Mouse (Mus musculus) R1 (cell line): Measurements from ENCODE around the gene Zbtb8a.
"Not testable (repeated sequence)": the region's sequence is repeated elsewhere in the genome, so short reads cannot be mapped to it uniquely, and the experiment has no call there.

Source experiments
- DNase-seq: peaks from one replicate; pipeline ENCODE4 v3.0.0-alpha.2; 2018; ENCODE audit warnings: low read depth, low spot score

Gene Zbtb8a

DNA sequence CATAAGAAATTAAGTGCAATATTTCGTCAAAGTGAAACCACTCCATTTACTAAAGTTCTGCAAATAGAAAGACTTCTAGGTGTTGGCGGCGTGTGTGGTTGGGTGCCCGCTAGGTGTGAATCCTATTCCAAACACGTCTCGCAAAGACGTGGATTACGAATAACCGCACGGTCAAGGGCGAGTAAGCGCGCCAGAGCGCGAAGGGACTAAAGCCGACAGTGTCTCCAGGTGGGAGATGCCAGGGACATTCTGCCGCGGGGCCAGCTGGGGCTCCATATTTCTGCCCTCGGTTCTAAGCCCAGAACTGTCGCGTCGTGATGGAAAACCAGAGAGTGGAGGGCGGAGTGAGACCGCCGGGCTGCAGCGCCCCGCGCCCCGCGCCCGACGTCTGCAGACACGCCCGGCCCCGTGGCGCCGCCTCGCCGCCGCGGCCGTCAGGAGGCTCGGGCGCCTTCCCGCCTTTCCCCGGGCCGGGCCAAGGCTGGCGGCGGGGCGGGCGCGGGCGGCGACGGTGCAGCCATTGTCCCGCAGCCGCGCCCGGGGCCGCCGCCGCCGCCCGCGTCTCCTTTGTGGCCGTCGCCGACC is 863 bp downstream of the Zbtb8a start:
- peak; percentile 70 for DNase-seq

- DNase-seq, result no peak
These were observed 2.1 kb downstream of the Zbtb8a start for GRCm38 (mm10) chr4:129375821-129376220.

GRCm38 (mm10) chr4:129375000-129375399 is 2.9 kb downstream of the Zbtb8a start:
- peak; percentile 63 for DNase-seq

- peak; percentile 84 for DNase-seq
These were observed 3.6 kb downstream of the Zbtb8a start for GRCm38 (mm10) chr4:129374219-129374755.

- peak; percentile 65 for DNase-seq
These were observed 4.5 kb downstream of the Zbtb8a start for GRCm38 (mm10) chr4:129373202-129373976.

DNA sequence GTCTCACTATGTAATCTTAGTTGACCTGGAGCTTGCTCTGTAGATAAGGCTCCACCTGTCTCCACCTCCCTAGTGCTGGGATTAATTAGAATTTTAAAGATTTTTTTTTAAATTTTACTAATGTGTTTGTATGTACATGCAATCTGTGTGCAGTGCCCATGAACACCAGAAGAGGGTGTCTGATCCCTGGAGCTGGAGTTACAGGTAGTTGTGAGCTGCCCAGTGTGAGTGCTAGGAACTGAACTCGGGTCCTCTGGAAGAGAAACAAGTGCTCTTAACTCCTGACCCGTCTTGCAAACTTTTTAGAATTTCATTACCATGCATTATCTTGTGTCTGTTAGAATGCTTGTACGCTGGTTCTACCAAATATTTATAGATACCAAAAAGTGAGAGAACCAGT is 6.5 kb downstream of the Zbtb8a start:
- peak; percentile 75 for DNase-seq

GRCm38 (mm10) chr4:129365224-129365623 is 12.7 kb downstream of the Zbtb8a start:
- no peak for DNase-seq

- no peak for DNase-seq
These were observed 13.5 kb downstream of the Zbtb8a start for GRCm38 (mm10) chr4:129364379-129364778.

GRCm38 (mm10) chr4:129363463-129363862 is 14.5 kb downstream of the Zbtb8a start:
- DNase-seq, result no peak

GRCm38 (mm10) chr4:129362771-129363170 is 15.1 kb downstream of the Zbtb8a start:
- no peak for DNase-seq

- DNase-seq, result not testable (repeated sequence)
These were observed 15.7 kb downstream of the Zbtb8a start for GRCm38 (mm10) chr4:129362238-129362637.

DNA sequence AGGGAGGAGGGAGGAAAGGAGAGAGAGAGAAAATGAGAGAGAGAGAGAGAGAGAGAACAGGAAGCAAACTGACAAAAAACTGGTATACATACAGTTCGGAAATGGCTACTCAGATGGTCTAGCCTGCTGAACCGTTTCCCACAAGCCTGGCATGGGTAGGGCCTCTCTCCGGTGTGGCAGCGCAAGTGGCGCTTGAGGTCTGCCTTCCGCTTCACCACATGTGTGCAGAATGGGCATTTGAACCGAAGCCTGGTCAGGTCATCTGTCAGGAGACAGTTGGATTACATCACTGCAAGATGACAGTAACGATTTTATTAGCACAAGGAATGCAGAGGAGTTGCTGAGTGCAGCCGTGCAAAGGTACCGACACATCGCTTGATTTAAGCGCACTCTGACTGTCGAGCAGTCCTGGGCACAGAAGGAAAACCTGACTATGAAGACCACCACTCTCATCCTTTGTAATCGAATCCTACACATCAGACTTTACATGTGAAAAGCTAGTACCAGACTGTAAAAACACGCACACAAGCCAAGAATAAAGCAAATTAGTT is 20.2 kb downstream of the Zbtb8a start:
- DNase-seq, result no peak

DNA sequence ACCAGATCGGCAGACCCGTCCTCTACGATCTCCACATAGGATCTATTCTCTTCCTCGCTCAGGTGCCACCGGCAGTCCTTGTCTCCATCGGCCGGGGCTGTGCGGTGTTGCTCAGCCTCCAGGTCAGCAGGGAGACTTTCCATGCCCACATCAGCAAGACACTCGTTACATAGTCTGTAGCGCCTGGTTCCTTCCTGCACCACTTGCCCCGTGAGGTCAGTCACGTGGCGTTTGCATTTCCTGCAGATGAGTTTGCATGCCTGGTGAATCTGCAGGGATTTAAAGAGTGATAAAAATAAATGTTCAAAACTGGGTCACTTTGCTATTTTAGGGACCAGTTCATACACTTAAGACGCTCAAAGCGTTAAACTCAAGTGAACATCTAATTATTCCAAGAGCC is 23.7 kb downstream of the Zbtb8a start:
- no peak for DNase-seq

- DNase-seq, result peak; percentile 89
These were observed 24.7 kb downstream of the Zbtb8a start for GRCm38 (mm10) chr4:129353176-129353575.

GRCm38 (mm10) chr4:129351111-129351510 is 26.8 kb downstream of the Zbtb8a start:
- peak; percentile 27 for DNase-seq

DNA sequence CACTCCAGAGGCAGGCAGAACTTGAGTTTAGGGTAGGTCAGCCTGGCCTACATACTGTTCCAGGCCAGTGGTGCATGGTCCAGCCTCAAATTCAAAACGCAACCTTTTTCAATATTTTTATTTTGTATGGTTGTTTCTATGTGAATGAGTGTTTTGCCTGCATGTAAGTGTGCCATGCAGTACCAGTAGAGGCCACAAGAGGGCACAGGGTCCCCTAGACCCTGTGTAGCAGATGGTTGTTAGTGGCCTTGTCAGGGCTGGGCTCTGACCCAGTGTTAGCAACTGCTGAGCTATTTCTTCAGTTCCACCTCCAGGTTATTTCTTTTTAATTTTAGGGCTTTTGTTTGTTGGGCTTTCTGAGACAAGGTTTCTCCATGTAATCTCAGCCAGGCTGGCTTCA is 27.3 kb downstream of the Zbtb8a start:
- peak; percentile 79 for DNase-seq

GRCm38 (mm10) chr4:129346481-129347154 is 31.3 kb downstream of the Zbtb8a start:
- no peak for DNase-seq

DNA sequence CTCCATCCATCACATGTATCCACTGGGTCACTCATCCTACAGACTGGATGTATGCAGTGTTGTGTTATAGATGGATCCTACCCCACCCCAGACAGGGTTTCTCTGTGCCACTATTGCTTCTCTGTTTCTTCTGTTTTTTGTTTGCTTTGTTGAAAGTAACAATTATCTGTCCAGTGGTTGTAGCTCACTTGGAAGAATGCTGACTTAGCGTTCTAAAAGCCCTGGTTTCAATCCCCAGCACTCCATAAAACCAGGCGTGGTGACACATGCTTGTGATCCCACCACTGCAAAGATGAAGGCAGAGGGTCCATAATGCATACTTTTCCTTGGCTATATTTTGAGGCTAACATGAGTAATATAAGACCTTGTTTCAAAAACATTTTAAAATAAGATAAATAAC is 35.2 kb downstream of the Zbtb8a start:
- no peak for DNase-seq

DNA sequence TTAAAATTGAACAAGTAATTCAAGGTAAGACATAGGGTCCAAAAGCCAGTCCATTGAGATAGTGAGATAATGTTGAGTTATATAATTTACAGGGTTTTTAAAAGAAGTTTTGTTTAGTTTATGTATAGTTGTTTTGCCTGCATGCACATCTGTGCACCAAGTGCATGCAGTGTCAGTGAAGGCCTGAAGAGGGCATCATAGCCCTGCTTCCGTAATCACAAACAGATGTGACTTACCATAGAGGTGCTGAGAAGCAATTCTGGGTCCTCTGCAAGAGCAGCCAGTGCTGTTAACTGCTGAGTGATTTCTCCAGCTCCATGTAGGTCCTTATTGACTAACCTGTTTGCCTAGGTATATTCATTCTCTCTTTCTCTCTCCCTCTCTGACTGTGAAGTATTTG is 36.0 kb downstream of the Zbtb8a start:
- no peak for DNase-seq

- DNase-seq, result no peak
These were observed 38.2 kb downstream of the Zbtb8a start for GRCm38 (mm10) chr4:129339743-129340142.

DNA sequence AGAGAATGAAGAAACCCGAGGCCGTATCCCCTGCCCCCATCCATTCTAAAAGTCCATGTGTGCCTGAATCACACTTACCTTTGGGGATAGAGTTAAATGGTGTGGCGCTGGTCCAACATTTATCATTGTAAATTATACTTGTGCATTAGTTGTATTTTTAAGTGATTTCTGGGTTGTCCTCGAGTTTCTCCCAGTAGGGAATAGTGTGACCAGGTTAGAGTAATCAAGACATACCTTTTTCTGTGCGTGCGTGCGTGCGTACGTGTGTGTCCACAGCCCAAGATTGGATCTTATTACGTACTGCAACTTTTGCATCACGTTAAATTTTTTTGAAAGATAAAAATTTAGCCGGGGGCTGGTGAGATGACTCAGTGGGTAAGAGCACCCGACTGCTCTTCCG is 41.6 kb downstream of the Zbtb8a start:
- peak; percentile 17 for DNase-seq
